Mouse (Mus musculus) kidney, adult 11 months (tissue): ENCODE results near the gene Pbld2.

ENCODE experiments used
- DNase-seq: peaks from one replicate; pipeline ENCODE4 v3.0.0; 2022

Gene Pbld2

GRCm38 (mm10) chr10:63064516-63064915 lies 40.4 kb downstream of the Pbld2 start:
- DNase-seq, result peak; percentile 63

- DNase-seq, result no peak
These were observed 41.4 kb downstream of the Pbld2 start for GRCm38 (mm10) chr10:63065561-63065960.

GRCm38 (mm10) chr10:63065988-63066387 lies 41.9 kb downstream of the Pbld2 start:
- peak; percentile 78 for DNase-seq

GRCm38 (mm10) chr10:63086304-63086703 lies 62.2 kb downstream of the Pbld2 start:
- DNase-seq, result no peak

GRCm38 (mm10) chr10:63089103-63089757 lies 65.1 kb downstream of the Pbld2 start:
- DNase-seq, result no peak

GRCm38 (mm10) chr10:63089758-63090571 lies 65.8 kb downstream of the Pbld2 start:
- no peak for DNase-seq

GRCm38 (mm10) chr10:63091915-63092314 lies 67.8 kb downstream of the Pbld2 start:
- no peak for DNase-seq

GRCm38 (mm10) chr10:63092616-63093550 lies 68.8 kb downstream of the Pbld2 start:
- no peak for DNase-seq

- DNase-seq, result no peak
These were observed 72.6 kb downstream of the Pbld2 start for GRCm38 (mm10) chr10:63096757-63097156.

- DNase-seq, result no peak
These were observed 74.1 kb downstream of the Pbld2 start for GRCm38 (mm10) chr10:63098191-63098590.

- DNase-seq, result no peak
These were observed 75.4 kb downstream of the Pbld2 start, which contains the start of gene Atoh7 for GRCm38 (mm10) chr10:63099521-63099920. Atoh7 (plus strand) TSS chr10:63099651.

- no peak for DNase-seq
These were observed 75.9 kb downstream of the Pbld2 start for GRCm38 (mm10) chr10:63099941-63100562.

GRCm38 (mm10) chr10:63100657-63101056 lies 76.5 kb downstream of the Pbld2 start:
- DNase-seq, result no peak
